Mouse (Mus musculus) megakaryocyte, adult 5-6 weeks (primary cell): ENCODE data around the gene Gm45753. TPM values are rescaled to one million over a fixed set of nuclear protein-coding genes. Genes with fewer than 3 reads are reported as not detected.

ENCODE experiments used
- total RNA-seq, 2 experiments: library from RNA; stranded (forward) in 1 of 2; stranded (reverse) in 1 of 2; fragments of 153-499, 151-499 nt in 1 of 2; fragments of 221-1000, 200-1000 nt in 1 of 2; gene quantifications; 2 replicates each; pipeline versions ENCODE4 v1.2.3 to v1.2.4; 2015 to 2017

The Gm45753 gene
- total RNA-seq, 2 experiments from 2014 or later = not detected

Other genes starting within 250 kb of the Gm45753 start
- not detected in 2 replicates for gene Mtnr1a, start 239.3 kb downstream of the Gm45753 start, total RNA-seq (2015)
- not detected in 2 replicates for gene Mtnr1a, start 239.3 kb downstream of the Gm45753 start, total RNA-seq (2017)
- not detected in 2 replicates for gene F11, start 46.4 kb downstream of the Gm45753 start, total RNA-seq (2015)
- not detected in 2 replicates for gene F11, start 46.4 kb downstream of the Gm45753 start, total RNA-seq (2017)
- gene Klkb1, start 13.6 kb downstream of the Gm45753 start, total RNA-seq (2015) = 0.16 TPM in 1 of 2 replicates, not detected in the other
- not detected in 2 replicates for gene Klkb1, start 13.6 kb downstream of the Gm45753 start, total RNA-seq (2017)
- gene Cyp4v3, start 24.8 kb upstream of the Gm45753 start, total RNA-seq (2015) = 18.4 and 21.6 TPM in 2 replicates
- gene Cyp4v3, start 24.8 kb upstream of the Gm45753 start, total RNA-seq (2017) = 18.0 and 21.5 TPM in 2 replicates
- 0.31 and 0.36 TPM in 2 replicates for gene Fam149a, start 73.8 kb upstream of the Gm45753 start, total RNA-seq (2015)
- 0.15 TPM in 1 of 2 replicates, not detected in the other for gene Fam149a, start 73.8 kb upstream of the Gm45753 start, total RNA-seq (2017)
- 1.8 and 2.2 TPM in 2 replicates for gene Tlr3, start 102.6 kb upstream of the Gm45753 start, total RNA-seq (2015)
- 0.29 and 0.41 TPM in 2 replicates for gene Tlr3, start 102.6 kb upstream of the Gm45753 start, total RNA-seq (2017)
- gene Sorbs2, start 199.3 kb upstream of the Gm45753 start, total RNA-seq (2015) = 0.09 TPM in 1 of 2 replicates, not detected in the other
- 0.04 TPM in 1 of 2 replicates, not detected in the other for gene Sorbs2, start 199.3 kb upstream of the Gm45753 start, total RNA-seq (2017)